Mouse (Mus musculus) lung, postnatal 0 days (tissue): ENCODE measurements around the gene Ap1ar. TPM values are rescaled to one million over a fixed set of nuclear protein-coding genes. Genes with fewer than 3 reads are reported as not detected.
A peak's percentile ranks its signal among the peaks of the same experiment; 100 is the strongest.

ENCODE experiments used
- ATAC-seq: fragments of 200-750 bp; cut with Nextera tagmentation; 2 replicates; pipeline ENCODE4 v1.8.0; 2017; ENCODE audit warnings: moderate library complexity
- DNase-seq: peaks from one replicate; pipeline ENCODE4 v3.0.0-alpha.2; 2016; ENCODE audit warnings: low spot score
- H3K27ac ChIP-seq: fragments of 300-500 bp; sonication (generic); 2 replicates; pipeline ENCODE4 v1.5.1; 2014; ENCODE audit warnings: antibody characterized with exemption, mild to moderate bottlenecking, low read length, mixed read lengths
- H3K27me3 ChIP-seq: fragments of 300-500 bp; sonication (generic); replicated peaks from 2 replicates; pipeline ENCODE4 v1.6.1; 2014; ENCODE audit warnings: low read length, mixed read lengths; ENCODE audit not compliant: insufficient read depth
- H3K36me3 ChIP-seq: fragments of 300-500 bp; sonication (generic); 2 replicates; pipeline ENCODE4 v1.6.1; 2014; ENCODE audit warnings: low read length, mixed read lengths; ENCODE audit not compliant: insufficient read depth
- H3K4me1 ChIP-seq: fragments of 300-500 bp; sonication (generic); 2 replicates; pipeline ENCODE4 v1.6.1; 2014; ENCODE audit warnings: antibody characterized with exemption, low read depth, low read length, mixed read lengths; ENCODE audit not compliant: insufficient read depth
- H3K4me2 ChIP-seq: fragments of 300-500 bp; sonication (generic); replicated peaks from 2 replicates; pipeline ENCODE4 v1.6.1; 2014; ENCODE audit warnings: low read depth, mild to moderate bottlenecking, low read length, moderate library complexity, mixed read lengths
- H3K4me3 ChIP-seq: fragments of 300-500 bp; sonication (generic); 2 replicates; pipeline ENCODE4 v1.5.1; 2014; ENCODE audit warnings: low read depth, low read length
- H3K9ac ChIP-seq: fragments of 300-500 bp; sonication (generic); replicated peaks from 2 replicates; pipeline ENCODE4 v1.6.1; 2014; ENCODE audit warnings: low read depth, mild to moderate bottlenecking
- H3K9me3 ChIP-seq: fragments of 300-500 bp; sonication (generic); 2 replicates; pipeline ENCODE4 v1.6.1; 2016; ENCODE audit warnings: low read length, mixed read lengths
- CTCF ChIP-seq: IDR thresholded peaks from 2 replicates; pipeline ENCODE4 v1.5.1; 2016; ENCODE audit warnings: antibody characterized with exemption, mild to moderate bottlenecking
- EP300 ChIP-seq: IDR thresholded peaks from 2 replicates; pipeline ENCODE4 v1.6.1; 2016; ENCODE audit warnings: antibody characterized with exemption, mild to moderate bottlenecking, control low read depth
- WGBS: fragments of 180-500 bp; shearing (Covaris S2); extraction: QIAGEN DNeasy Blood & Tissue Kit; methylation state at CpG from one replicate; pipeline ENCODE4 v1.1.7; 2014; 5-methylcytosine and 5-hydroxymethylcytosine counted together
- polyA plus RNA-seq: library from polyadenylated mRNA; unstranded; fragments of >200 nt; fragmentation: Nextera tagmentation; extraction: Ambion mirVana; gene quantifications from 2 replicates; pipeline ENCODE4 v1.2.1, GENCODE M21; 2015

Gene Ap1ar
- polyA plus RNA-seq, 1 experiment from 2014 or later, result 24.7 TPM

- ATAC-seq, result no peak
- DNase-seq, result no peak
- Histone ChIP-seq H3K36me3 (no peaks in the 10 kb centered on the region), H3K27ac (no peak overlapping the region), H3K9ac (no peak overlapping the region), H3K9me3 (no peaks in the 10 kb centered on the region), H3K27me3 (0 out of 2 replicates have a peak, but pooled peaks cover 7% of the 10 kb centered on the region), H3K4me2 (no peak overlapping the region), H3K4me3 (no peak overlapping the region), H3K4me1 (no peaks in the 10 kb centered on the region)
- 88% methylated on average over 7 of the region's 7 CpGs for WGBS
- TF ChIP-seq EP300 (no peak), CTCF (no peak)
These were observed 44.3 kb downstream of the Ap1ar start for GRCm38 (mm10) chr3:127793022-127793421.

GRCm38 (mm10) chr3:127791595-127792561, 45.4 kb downstream of the Ap1ar start:
- WGBS, result 47% methylated on average over 4 of the region's 4 CpGs
- no peaks in the 10 kb centered on the region for H3K36me3 ChIP-seq
- TF ChIP-seq EP300 (no peak), CTCF (no peak)
- H3K4me1 ChIP-seq, result no peaks in the 10 kb centered on the region
- no peak overlapping the region for H3K9ac ChIP-seq
- H3K4me2 ChIP-seq, result 0 out of 2 replicates have a peak overlapping the region, but pooled peaks have one; percentile 96
- ATAC-seq (no peak), DNase-seq (no peak)
- no peak overlapping the region for H3K27ac ChIP-seq
- H3K9me3 ChIP-seq, result no peaks in the 10 kb centered on the region
- H3K4me3 ChIP-seq, result peak overlapping the region; percentile 56; the same call in 1 of the 2 replicates
- 0 out of 2 replicates have a peak, but pooled peaks cover 7% of the 10 kb centered on the region for H3K27me3 ChIP-seq

- peak overlapping the region; percentile 43; the same call in 1 of the 2 replicates for H3K9ac ChIP-seq
These were observed 46.3 kb downstream of the Ap1ar start for GRCm38 (mm10) chr3:127791056-127791483.

GRCm38 (mm10) chr3:127790234-127791055, 46.9 kb downstream of the Ap1ar start:
- Histone ChIP-seq H3K9ac (peak overlapping the region; percentile 43), H3K27me3 (0 out of 2 replicates have a peak, but pooled peaks cover 7% of the 10 kb centered on the region), H3K4me3 (peak overlapping the region; percentile 56), H3K36me3 (no peaks in the 10 kb centered on the region), H3K4me2 (peak overlapping the region; percentile 96), H3K27ac (peak overlapping the region; percentile 51), H3K9me3 (no peaks in the 10 kb centered on the region), H3K4me1 (no peaks in the 10 kb centered on the region)
- DNase-seq (peak; percentile 62), ATAC-seq (peak; percentile 65)
- under 1% methylated on average over 34 of the region's 36 CpGs for WGBS
- no peak for TF ChIP-seq EP300
- no peak for TF ChIP-seq CTCF

More at GRCm38 (mm10) chr3:127791056-127791483, 46.3 kb downstream of the Ap1ar start:
- 1% methylated on average over 15 of the region's 15 CpGs for WGBS
- Histone ChIP-seq H3K9me3 (no peaks in the 10 kb centered on the region), H3K27me3 (0 out of 2 replicates have a peak, but pooled peaks cover 7% of the 10 kb centered on the region), H3K4me1 (no peaks in the 10 kb centered on the region), H3K36me3 (no peaks in the 10 kb centered on the region), H3K4me3 (peak overlapping the region; percentile 56), H3K27ac (no peak overlapping the region), H3K4me2 (peak overlapping the region; percentile 96)
- DNase-seq (peak; percentile 13), ATAC-seq (no peak)
- no peak for TF ChIP-seq EP300
- no peak for TF ChIP-seq CTCF

- H3K27ac ChIP-seq, result peak within 1 kb of the TSS; percentile 51
- DNase-seq, result peak; percentile 58
These were observed 47.7 kb downstream of the Ap1ar start, which contains the start of gene Tifa for GRCm38 (mm10) chr3:127789500-127790191. Gene Tifa (plus strand): TSS chr3:127789805.

More at GRCm38 (mm10) chr3:127789500-127790191, 47.7 kb downstream of the Ap1ar start, which contains the start of gene Tifa:
- Histone ChIP-seq H3K36me3 (no peaks in the 10 kb centered on the region), H3K4me1 (no peaks in the 10 kb centered on the region), H3K4me2 (peak within 1 kb of the TSS; percentile 96), H3K9me3 (no peaks in the 10 kb centered on the region), H3K4me3 (peak within 1 kb of the TSS; percentile 56), H3K9ac (peak within 1 kb of the TSS; percentile 43), H3K27me3 (0 out of 2 replicates have a peak, but pooled peaks cover 7% of the 10 kb centered on the region)
- ATAC-seq, result peak; percentile 73
- TF ChIP-seq CTCF (peak; percentile 27; the same call in 1 of the 2 replicates), EP300 (no peak)
- 5% methylated on average over 44 of the region's 44 CpGs for WGBS
